Mouse (Mus musculus): Measurements from ENCODE around the gene Prpf4.

Gene Prpf4

DNA sequence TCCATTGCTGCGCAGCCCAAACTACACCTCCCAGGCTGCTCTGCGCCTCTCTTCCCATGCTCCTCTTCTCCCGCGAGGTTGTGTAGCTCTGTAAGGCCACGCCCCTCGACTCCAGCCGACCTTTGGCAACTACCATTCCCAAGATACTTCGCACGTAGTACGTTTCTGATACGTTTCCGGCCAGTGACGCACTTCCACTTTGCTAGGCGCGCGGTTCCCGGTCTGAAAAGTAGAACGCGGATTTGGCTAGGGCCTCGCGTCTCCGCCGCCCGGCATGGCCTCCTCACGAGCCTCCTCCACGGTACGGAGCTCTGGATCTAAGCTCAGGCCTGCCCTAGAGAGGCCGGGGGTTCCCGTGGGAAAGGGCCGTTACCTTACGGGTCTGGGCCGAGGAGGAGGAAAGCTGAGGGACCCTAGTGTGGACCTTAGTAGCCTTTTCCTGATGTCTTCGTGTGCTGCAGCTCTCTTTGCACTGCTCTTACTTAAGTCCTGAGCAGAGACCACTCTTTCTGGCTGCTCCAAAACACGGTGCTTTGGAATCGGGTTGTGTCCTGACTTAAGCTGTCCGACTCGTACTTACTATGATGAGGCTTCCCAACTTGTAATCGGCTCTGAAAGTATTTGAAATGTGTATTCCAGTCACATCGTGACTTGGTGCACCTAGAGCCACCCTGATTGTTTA lies at the start of gene Prpf4, which contains the start of gene Cdc26:
Gene Prpf4, plus strand, starts transcription at position 197 of the 682 bp plus-strand sequence.
Gene Cdc26, minus strand, starts transcription at position 42 of the 682 bp plus-strand sequence.
- DNase-seq (ENCODE audit: extremely low read depth, low read depth, low spot score): peak; percentile 90

DNA sequence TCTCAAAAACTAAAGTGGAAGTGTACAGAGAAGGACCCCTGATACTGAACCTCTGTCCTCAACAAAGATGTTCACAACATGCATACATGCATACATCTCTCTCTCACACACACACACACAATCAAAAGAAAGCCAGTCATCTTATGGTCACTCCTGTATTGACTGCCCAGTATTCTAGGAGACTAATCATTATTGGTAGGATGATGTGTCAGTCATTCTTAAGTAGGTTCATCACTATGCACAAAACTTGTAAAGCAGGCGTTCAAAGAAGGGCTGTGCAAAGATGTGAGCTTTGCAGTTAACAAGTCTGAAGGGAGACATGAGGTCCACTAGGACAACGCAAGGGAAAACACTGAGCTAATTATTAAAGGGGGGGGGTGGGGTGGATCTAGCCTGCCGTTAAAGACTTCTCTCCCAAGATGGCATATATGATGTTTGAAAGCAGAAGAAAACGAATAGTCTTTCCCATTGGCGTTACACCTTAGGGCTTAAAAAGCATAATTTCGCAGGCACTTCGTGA lies 49.3 kb upstream of the Prpf4 start:
- DNase-seq (ENCODE audit: extremely low read depth, low read depth, low spot score): no peak

DNA sequence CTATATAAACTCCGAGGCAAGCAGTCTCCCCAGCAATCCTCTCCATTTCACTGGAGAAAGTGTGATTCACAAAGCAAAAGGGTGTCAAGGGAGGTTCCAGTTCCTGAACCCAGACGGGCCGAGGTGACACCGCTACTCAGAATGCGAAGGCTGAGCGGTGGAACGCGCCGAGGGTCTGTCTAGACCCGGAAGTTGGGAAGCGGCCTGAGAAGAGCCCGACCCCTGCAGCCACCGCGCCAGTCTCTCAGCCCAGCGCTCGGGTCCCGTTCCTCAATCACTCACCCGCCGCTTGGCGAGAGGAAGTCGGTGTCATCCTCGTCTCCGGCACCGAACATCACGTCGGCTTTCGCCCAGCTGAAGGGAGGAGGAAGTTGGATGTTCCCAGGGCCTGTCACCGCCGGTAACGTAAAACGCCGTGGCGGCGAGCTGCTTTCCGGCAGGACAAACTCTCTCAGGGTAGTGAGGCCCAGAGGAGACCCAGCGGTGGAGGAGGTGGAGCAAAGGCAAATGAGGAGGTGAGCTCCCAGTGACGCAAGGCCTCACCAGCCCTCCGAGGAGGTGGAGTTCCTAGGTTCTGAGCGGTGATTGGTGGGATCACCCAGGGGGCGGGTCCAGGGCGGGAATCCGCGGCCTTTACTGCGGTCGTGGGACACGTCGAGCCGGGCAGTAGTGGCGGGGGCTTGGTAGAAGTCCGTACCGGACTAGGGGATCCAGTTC lies 48.4 kb upstream of the Prpf4 start, which contains the start of the genes Fkbp15 and Slc31a1:
Gene Fkbp15, minus strand, starts transcription at position 461 of the 717 bp plus-strand sequence.
Gene Slc31a1, plus strand, starts transcription at position 640 of the 717 bp plus-strand sequence.
- peak; percentile 83 for DNase-seq (ENCODE audit: extremely low read depth, low read depth, low spot score)

DNA sequence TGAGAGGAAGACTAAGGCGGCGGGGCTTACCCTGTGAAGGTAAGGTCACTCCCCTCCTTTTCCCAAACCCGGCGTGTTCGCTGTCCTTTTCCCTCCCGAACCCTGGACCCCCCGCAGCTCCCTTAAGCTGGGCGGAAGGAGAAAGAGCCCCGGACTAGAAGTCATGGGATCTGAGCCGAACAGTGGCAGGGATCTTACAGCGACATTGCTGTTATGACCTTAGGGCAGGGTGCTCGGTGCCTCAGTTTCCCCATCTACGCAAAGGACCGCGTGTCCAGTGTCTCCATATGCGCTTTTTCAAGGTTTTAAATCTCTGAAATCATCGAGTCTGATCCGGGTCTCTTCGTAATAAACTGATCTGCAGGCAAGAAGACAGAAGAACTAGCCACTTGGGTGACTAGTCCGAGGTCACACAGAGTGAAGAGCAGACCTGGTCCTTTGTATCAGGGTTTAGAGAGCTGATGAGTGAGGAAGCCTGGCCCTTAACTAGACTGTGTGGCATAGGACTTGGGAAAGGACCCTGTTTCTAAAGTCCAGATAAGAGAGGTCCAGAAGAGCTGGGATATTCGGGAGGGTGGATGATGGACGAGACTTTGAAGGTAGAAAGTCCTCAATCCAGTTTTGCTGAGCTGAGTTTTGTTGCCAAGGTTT lies 47.7 kb upstream of the Prpf4 start:
- DNase-seq (ENCODE audit: extremely low read depth, low read depth, low spot score): no peak

DNA sequence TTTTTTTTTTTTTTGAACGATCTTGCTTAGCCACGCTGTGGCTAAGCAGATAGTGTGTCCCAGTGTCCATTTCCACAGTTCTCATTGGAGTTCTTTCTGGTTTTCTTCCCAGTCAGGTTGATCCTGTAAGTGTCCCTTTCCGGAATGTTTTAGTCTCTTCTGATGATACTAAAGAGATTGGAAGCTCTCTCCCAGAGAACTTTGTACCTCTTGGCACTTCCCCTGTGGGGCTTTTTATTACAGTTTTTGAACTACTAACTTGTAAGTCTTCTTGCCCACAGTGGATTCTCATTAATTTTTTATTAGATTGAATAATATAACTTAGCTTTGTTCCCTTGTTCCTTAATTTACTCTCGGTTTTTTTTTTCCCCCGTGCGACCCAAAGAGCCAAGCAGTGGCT lies 47.0 kb upstream of the Prpf4 start:
- DNase-seq (ENCODE audit: extremely low read depth, low read depth, low spot score): no peak

DNA sequence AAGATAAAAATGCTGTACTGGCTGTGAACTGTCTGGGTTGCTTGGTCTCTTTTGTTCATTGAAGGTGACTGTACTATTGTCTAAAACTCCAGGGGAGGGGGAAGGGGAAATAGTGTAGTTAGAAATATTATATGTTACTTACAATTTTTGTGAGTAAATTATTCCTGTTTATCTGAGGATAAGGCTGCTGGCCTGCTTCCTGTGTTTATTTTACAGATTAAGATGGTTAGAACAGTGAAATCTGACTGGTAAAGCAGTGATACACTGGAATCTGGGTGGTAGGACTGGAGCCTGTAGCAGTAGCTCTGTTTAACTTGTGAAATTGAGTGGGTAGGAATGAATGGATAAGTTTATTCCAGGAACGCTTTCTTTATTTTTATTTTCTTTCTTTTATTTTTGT lies 46.6 kb upstream of the Prpf4 start:
- DNase-seq (ENCODE audit: extremely low read depth, low read depth, low spot score): no peak

DNA sequence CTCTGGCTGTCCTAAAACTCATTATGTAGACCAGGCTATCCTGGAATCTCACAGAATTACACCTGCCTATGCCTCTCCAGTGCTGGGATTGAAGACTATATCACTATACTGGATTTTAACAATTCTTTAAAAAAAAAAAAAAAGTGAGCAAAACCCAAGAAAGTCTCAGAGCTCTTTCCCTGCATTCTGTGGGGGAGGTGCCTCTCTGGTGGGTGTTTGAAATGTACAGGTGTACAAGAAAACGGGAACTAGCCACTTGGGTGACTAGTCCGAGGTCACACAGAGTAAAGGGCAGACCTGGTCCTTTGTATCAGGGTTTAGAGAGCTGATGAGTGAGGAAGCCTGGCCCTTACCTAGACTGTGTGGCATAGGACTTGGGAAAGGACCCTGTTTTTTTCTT lies 46.2 kb upstream of the Prpf4 start:
- DNase-seq (ENCODE audit: extremely low read depth, low read depth, low spot score): no peak

DNA sequence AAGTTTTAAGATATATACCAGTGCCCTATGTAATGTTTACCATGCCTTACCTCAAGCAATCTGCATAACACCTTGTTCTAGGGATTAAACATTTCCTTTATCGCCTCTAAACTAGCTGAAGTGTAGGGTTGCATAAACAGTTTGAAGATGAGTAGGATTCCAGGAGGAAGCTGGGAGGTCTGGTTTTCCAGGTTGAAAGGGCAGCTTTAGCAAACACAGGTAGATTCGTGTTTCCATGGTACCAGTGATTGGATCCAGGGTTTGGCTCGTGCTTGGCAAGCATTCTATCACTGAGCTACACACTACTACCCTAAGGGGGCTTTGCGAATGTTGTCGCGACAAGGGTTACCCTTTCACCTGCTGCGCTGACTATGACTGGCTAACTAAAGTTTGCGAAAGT lies 44.3 kb upstream of the Prpf4 start:
- peak; percentile 50 for DNase-seq (ENCODE audit: extremely low read depth, low read depth, low spot score)

DNA sequence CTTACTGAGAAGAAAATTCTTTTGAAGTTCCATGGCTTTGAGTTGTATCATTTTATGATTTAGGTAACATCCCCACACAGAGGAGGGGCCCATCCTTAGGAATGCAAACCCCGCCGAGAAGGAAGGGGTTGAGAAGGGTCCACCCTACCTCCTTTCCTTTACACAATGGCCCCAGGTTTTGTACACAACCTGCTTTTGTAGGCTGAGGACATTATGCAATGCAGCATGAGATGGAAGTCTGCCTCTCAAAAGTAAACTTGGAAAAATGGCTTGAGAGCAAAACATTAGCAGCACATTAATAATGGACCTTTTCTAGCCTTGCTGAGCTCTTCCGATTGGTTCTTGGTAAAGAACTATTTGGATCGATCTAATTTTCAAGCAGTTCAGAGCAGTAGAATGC lies 42.3 kb upstream of the Prpf4 start:
- DNase-seq (ENCODE audit: extremely low read depth, low read depth, low spot score): no peak

DNA sequence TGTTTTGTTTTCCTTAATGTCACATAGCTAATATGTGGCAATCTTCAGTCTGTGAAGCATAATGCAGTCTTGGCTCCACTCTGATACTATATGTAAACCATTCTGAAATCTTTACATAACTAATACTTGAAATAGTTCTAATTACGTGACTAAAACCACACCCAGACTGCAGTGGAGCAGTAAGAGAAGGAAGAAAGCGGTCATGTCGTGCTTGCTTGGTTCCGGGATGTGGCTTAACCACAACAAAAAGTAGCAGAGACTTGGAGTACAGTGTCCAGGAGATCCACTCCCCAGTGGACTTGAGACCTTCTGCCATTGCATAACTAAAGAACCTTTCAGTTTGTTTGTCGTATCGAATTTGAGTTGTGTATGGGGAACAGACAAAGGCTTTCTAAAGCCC lies 41.0 kb upstream of the Prpf4 start:
- no peak for DNase-seq (ENCODE audit: extremely low read depth, low read depth, low spot score)

DNA sequence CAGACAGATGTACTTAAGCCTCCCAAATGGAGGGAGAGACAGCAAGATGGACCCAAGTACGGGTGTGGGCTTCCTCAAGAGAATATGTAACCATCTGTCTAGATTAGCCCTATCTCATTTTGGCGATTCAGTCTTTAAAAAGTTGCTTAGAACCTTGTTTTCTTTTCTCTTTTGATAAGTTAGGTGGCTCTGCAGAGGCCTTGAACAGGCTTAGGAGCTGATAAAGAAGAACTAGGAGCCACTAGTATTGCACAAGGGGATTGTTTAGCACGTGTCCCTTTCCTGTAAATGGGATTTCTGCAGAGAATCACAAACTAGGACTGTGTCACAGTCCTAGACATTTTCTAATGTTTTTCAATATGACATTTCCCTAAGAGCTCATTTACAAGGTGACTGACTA lies 39.5 kb upstream of the Prpf4 start:
- DNase-seq (ENCODE audit: extremely low read depth, low read depth, low spot score): no peak

DNA sequence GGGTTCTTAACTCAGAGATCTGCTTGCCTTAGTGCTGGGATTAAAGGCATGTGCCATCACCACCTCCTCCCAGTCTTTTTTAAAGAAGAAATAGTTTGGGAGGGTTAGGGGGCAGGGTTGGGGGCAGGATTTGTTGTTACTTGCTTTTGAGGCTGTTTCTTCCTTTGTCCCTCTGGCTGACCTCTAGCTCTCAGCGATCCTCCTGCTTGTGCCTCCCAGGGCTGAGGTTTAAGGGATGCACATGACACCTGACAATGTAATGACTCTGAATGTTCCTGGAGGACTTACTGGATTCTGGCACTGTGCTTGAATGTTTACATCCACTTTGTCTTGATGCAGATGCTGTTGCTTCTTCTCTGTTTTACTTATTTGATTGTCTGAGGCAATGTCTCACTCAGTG lies 36.2 kb upstream of the Prpf4 start:
- no peak for DNase-seq (ENCODE audit: extremely low read depth, low read depth, low spot score)

DNA sequence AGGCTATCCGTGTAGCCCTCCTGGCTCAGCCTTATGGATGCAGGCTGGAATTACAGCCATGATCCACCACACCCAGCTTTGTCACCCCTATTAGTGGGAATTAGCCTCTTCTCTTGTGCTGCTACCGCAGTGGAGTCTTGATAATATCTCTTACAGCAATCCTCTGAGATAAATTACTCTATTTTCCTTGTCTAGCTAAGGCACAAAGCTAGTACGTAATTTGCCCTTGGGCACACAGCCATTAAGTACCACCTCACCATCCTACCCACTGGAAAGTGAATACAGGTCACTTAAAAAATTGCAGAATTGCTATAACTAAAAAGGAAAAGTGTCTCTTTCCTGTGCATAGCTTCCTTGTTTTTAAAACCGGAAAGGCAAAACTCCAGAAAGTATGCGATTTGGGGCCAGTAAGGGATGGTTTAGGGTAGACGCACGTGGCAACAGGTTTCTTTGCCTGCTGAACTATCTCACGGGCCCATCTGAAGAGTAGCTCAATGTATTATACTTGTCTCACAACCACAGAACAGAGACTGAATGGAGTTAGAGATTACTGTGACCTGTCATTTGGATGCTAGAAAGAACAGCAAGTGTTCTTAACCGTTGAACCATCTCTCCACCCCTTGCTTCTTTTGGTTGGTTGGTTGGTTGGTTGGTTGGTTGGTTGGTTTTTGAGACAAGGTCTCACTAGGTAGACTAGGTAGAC lies 35.6 kb upstream of the Prpf4 start:
- no peak for DNase-seq (ENCODE audit: extremely low read depth, low read depth, low spot score)

DNA sequence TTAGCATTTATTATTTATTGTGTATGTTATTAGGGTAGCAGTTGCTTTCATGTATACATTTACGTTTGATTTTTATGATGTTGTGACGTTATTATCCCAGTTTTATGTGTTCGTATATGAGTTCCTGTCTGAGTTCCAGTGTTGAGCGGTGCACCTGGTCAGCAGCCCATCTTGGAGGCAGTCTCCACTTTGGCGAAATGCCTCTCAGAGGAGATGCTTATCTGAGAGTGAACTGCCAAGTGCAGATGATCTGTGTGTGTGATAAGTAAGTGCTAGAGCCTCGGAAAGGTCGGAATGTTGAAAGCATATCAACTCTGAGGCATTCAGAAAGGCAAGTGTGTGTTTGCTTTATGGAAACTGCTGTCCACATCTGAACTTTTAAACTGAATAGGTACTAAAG lies 34.9 kb upstream of the Prpf4 start:
- no peak for DNase-seq (ENCODE audit: extremely low read depth, low read depth, low spot score)

DNA sequence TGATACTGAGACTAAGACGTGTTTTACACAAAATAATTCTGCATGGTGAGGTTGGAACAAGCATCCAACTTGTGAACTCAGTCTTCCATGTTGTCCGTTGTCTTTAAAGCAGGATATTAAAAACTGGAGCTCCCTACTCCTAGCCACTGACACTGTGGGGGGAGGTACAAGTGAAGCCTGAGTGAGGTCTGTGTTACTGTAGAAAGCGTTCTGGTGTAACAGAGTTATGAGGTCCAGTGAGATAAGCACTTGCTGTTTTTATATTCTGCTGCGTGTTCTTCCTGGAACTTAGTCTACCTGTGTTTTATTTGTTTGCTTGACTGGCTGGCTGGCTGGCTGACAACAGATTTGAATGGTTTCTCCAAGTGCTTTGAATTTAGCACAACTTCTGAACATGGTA lies 34.3 kb upstream of the Prpf4 start:
- no peak for DNase-seq (ENCODE audit: extremely low read depth, low read depth, low spot score)

DNA sequence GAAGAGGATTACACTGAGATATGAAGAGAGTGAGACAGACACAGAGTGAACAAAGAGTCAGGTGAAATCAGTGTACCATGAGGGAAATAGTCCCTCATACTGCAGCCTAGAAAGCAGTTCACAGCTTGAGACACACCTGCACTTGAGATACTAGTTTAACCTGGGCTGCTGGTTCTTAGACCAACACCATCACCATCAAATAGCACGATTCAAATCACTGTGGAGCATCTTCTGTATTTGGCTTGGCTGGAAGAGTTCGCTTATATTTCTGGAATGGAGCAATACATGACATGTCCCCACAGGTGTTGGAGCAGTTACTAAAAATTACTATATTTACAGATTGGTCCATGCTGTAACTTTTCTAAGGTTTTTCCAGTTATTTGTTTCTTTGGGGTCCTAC lies 32.5 kb upstream of the Prpf4 start:
- peak; percentile 89 for DNase-seq (ENCODE audit: extremely low read depth, low read depth, low spot score)

DNA sequence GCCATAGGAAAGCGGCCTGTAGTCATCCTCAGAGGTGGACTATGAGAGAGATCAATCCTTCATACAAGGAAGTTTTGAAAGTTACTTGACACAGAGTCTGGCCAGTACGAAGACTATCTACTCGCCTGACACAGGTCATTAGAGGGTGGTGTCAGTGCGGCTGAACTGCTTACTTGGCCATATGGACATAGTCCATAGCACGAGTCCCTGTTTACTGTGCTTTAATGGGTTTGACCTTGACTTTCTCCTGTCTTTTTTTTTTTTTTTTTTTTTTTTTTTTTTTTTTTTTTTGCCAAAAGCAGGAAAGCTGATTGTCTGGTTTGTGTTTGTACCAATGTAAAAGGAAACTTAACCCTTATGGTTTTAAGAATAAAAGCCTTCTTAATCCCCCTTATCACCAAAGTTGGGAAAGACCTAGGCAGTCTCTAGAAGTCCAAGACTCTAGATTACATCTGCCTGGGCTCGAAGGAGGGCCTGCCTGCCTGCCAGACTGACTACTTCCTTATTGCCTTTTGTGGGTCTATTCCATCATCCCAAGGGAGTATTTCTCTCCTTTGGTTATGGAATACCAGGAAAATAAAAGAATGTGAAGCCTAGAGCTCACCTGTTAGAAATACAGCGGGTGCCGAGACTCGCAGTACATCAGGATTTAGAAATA lies 28.7 kb upstream of the Prpf4 start:
- DNase-seq (ENCODE audit: extremely low read depth, low read depth, low spot score): no peak

DNA sequence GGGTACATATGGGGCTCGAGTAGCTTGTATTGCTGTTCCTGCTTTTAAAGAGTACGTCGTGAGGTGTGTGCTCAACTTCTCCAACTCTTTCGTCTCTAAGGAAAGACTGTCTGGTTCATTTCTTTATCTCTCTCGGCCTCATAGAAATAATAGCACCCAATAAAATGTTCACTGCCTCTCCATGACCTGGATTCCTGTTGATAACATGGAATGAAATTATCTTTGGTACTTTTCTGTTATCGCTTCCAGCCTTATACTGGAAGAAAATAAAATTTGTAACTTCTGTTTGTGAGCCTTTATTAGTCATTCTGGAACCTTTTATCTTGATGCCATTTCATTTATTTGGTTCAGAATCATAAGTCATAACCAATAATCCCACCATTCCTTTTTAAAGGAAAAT lies 25.4 kb upstream of the Prpf4 start:
- no peak for DNase-seq (ENCODE audit: extremely low read depth, low read depth, low spot score)

DNA sequence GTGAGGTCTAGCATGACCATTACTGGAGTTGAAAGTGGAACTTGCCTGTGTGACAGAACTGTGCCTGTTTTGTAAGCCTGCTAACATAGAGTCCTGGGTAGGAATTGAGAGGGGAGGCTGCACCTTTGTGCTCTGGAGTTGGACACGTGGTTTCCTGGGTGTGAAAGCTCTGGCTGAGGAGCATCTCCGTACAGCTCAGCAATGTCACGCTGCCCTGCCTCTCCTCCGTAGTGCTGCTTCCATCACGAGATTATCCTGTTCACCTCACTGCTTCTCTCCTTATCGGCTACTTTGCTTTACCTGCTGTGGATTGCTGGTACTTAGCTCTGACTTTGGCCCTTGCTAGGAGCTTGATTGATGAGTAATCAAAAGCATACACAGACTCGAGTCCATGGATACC lies 24.8 kb upstream of the Prpf4 start:
- no peak for DNase-seq (ENCODE audit: extremely low read depth, low read depth, low spot score)

DNA sequence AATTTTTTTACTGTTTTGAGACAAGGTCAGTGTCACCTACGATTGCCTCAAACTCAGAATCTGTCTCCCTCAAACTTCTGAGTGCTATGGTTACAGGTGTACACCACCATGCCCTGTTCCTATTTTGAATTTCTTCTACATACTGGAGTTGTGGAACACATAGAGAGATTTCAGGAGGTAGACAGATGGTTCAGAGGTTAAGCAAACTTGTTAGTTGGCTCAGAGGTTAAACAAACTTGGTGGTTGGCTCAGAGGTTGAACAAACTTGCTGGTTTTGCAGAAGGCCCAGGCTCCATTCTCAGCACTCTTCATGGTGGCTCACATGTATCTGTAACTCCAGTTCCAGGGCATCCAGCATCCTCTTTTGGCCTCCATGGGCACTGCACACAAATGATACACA lies 24.4 kb upstream of the Prpf4 start:
- no peak for DNase-seq (ENCODE audit: extremely low read depth, low read depth, low spot score)

DNA sequence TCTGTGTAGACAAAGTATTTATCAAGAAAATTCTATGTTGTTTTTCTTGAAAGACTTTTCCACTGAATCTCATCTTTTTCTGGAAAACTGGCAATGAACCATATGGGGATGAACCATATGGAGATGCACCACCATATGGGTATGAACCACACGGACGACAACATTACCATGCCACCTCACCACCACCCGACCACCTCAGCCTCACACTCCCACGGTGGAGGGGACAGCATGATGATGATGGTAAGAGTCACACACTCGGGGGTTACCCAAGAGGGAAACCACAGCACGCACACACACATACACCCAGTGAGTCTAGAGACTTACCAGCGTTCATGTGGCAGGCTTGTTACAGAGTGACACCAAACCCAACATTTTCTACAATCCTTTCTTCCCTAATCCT lies 23.2 kb upstream of the Prpf4 start:
- DNase-seq (ENCODE audit: extremely low read depth, low read depth, low spot score): no peak

Measured in fat pad, adult 2 months (tissue).